Mouse (Mus musculus): Measurements from ENCODE around the gene Pdcd4.

DNA sequence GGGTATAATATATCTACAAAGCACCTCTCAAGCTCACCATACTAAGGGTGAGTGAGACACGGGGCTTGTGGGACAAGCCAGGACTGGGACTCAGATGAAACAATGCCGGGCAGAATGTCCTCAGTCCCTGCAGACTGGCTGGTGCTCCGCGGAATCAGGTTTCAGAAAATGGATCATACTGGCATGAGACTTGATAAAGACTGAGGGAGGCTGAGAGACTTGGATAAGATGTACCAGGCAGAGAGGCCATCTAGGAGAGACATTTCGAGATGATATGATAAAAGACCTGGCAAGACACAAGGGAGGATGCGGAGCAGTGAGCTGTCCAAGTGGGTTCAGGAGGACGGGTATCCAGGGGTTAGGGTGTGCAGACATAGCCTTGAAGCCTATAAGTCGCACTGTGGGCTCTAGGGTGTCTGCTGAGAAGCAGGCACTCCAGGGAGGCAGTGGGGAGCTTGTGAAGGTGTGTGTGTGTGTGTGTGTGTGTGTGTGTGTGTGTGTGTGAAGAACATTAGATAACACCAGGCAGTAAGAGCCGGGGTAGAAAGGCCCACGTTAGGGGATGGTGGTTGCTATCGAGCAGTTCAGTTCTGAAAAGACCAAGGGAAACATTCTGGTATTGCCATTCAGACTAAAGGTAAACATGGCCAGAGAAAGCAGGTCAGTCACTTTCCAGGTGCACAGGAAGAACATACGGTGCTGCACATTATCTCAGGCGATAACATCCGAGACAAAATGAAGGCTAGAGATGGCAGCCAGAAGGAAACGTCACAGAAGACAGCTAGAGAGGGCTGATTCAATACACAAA is 10.1 kb downstream of the Pdcd4 start:
- TF ChIP-seq CTCF (IDR thresholded peaks at IDR 0.05; ENCODE audit: borderline replicate concordance, extremely low read depth, insufficient read depth, insufficient read length) (no peak), POLR2A (IDR thresholded peaks at IDR 0.05; ENCODE audit: borderline replicate concordance, extremely low read depth, insufficient read depth, insufficient read length, poor library complexity, severe bottlenecking) (no peak)

Measured in brain, embryonic 14.5 days (tissue).